Mouse (Mus musculus) MEL (cell line): Measurements from ENCODE around the gene Dnah7c. TPM values are rescaled to one million over a fixed set of nuclear protein-coding genes. Genes with fewer than 3 reads are reported as not detected.

ENCODE experiments used
- DNase-seq: peaks from one replicate; pipeline ENCODE4 v3.0.0; 2011; ENCODE audit warnings: low read depth, low spot score
- H3K27ac ChIP-seq: 2 replicates; pipeline ENCODE4 v1.5.1; 2012; ENCODE audit warnings: low read depth, mild to moderate bottlenecking, control low read depth, low read length, moderate library complexity; ENCODE audit not compliant: control insufficient read depth
- H3K27me3 ChIP-seq, 2 experiments: fragments of 150-350 bp in 1 of 2; sonication (generic) in 1 of 2; 2 replicates each; pipeline ENCODE4 v1.6.1; 2012; ENCODE audit warnings: low read length in 2 of 2, mild to moderate bottlenecking in 2 of 2, improper control_type of control experiment in 1 of 2, moderate library complexity in 1 of 2; ENCODE audit not compliant: insufficient read depth in 2 of 2, control insufficient read depth in 1 of 2
- H3K36me3 ChIP-seq, 2 experiments: 2 replicates each; pipeline ENCODE4 v1.6.1; 2012 to 2014; ENCODE audit warnings: low read length in 2 of 2, improper control_type of control experiment in 1 of 2, inconsistent platforms in 1 of 2, mild to moderate bottlenecking in 1 of 2; ENCODE audit not compliant: insufficient read depth in 2 of 2, control insufficient read depth in 1 of 2
- H3K4me1 ChIP-seq, 2 experiments: fragments of 150-350 bp in 1 of 2; sonication (generic) in 1 of 2; 2 replicates each; pipeline ENCODE4 v1.6.1; 2012; ENCODE audit warnings: low read length in 2 of 2, improper control_type of control experiment in 1 of 2, mild to moderate bottlenecking in 1 of 2; ENCODE audit not compliant: insufficient read depth in 2 of 2, control insufficient read depth in 1 of 2
- H3K4me3 ChIP-seq, 2 experiments: fragments of 150-350 bp in 1 of 2; sonication (generic) in 1 of 2; 2 replicates each; pipeline ENCODE4 v1.5.1; 2012; ENCODE audit warnings: low read depth in 2 of 2, low read length in 2 of 2, mild to moderate bottlenecking in 2 of 2, moderate library complexity in 2 of 2, control low read depth in 1 of 2, improper control_type of control experiment in 1 of 2; ENCODE audit not compliant: control insufficient read depth in 1 of 2, insufficient read depth in 1 of 2
- H3K79me2 ChIP-seq: 2 replicates; pipeline ENCODE4 v1.6.1; 2012; ENCODE audit warnings: mild to moderate bottlenecking, low read length, moderate library complexity; ENCODE audit not compliant: control insufficient read depth, poor library complexity, insufficient read depth
- H3K9ac ChIP-seq: 2 replicates; pipeline ENCODE4 v1.6.1; 2012; ENCODE audit warnings: low read depth, mild to moderate bottlenecking, control low read depth, low read length, moderate library complexity; ENCODE audit not compliant: control insufficient read depth, poor library complexity, severe bottlenecking
- H3K9me3 ChIP-seq: fragments of 150-350 bp; sonication (generic); replicated peaks from 2 replicates; pipeline ENCODE4 v1.6.1; 2012; ENCODE audit warnings: mild to moderate bottlenecking, low read length, improper control_type of control experiment, moderate library complexity; ENCODE audit not compliant: insufficient read depth
- CHD2 ChIP-seq: IDR thresholded peaks from 2 replicates; pipeline ENCODE4 v1.6.1; 2011; ENCODE audit warnings: low read length, improper control_type of control experiment
- CTCF ChIP-seq, 3 experiments: IDR thresholded peaks in 2 of 3; conservative IDR thresholded peaks in 1 of 3; 2 replicates each; pipeline ENCODE4 v1.5.1; 2011 to 2012; ENCODE audit warnings: low read length in 3 of 3, low read depth in 2 of 3, mild to moderate bottlenecking in 2 of 3, improper control_type of control experiment in 1 of 3, inconsistent platforms in 1 of 3, mixed read lengths in 1 of 3, moderate library complexity in 1 of 3; ENCODE audit not compliant: control insufficient read depth in 1 of 3, insufficient read depth in 1 of 3, poor library complexity in 1 of 3, severe bottlenecking in 1 of 3
- ELF1 ChIP-seq: IDR thresholded peaks from 2 replicates; pipeline ENCODE4 v1.6.1; 2014; ENCODE audit warnings: low read depth, mild to moderate bottlenecking, inconsistent platforms, low read length, improper control_type of control experiment, moderate library complexity
- GATA1 ChIP-seq: IDR thresholded peaks from 2 replicates; pipeline ENCODE4 v1.6.1; 2011; ENCODE audit warnings: low read depth, low read length, improper control_type of control experiment
- JUND ChIP-seq: IDR thresholded peaks from 2 replicates; pipeline ENCODE4 v1.6.1; 2011; ENCODE audit warnings: low read depth, mild to moderate bottlenecking, improper control_type of control experiment, low read length
- MAFK ChIP-seq: IDR thresholded peaks from 2 replicates; pipeline ENCODE4 v1.6.1; 2011; ENCODE audit warnings: low read depth, mild to moderate bottlenecking, low read length, improper control_type of control experiment, borderline replicate concordance
- MXI1 ChIP-seq: IDR thresholded peaks from 2 replicates; pipeline ENCODE4 v1.6.1; 2011; ENCODE audit warnings: mild to moderate bottlenecking, low read depth, low read length, improper control_type of control experiment
- MYB ChIP-seq: IDR thresholded peaks from 2 replicates; pipeline ENCODE4 v1.6.1; 2011; ENCODE audit warnings: mild to moderate bottlenecking, low read depth, low read length, improper control_type of control experiment
- NELFE ChIP-seq: IDR thresholded peaks from 2 replicates; pipeline ENCODE4 v1.6.1; 2011; ENCODE audit warnings: low read depth, low read length, improper control_type of control experiment
- NRF1 ChIP-seq: IDR thresholded peaks from 2 replicates; pipeline ENCODE4 v1.6.1; 2014; ENCODE audit warnings: low read depth, mild to moderate bottlenecking, inconsistent platforms, low read length, improper control_type of control experiment, moderate library complexity; ENCODE audit not compliant: poor library complexity, insufficient read depth, severe bottlenecking
- POLR2AphosphoS2 ChIP-seq: IDR thresholded peaks from 2 replicates; pipeline ENCODE4 v1.6.1; 2011; ENCODE audit warnings: low read length, improper control_type of control experiment
- POLR2AphosphoS5 ChIP-seq: IDR thresholded peaks from 2 replicates; pipeline ENCODE4 v1.6.1; 2012; ENCODE audit warnings: low read depth, borderline replicate concordance, mild to moderate bottlenecking, inconsistent platforms, low read length, moderate library complexity, mixed read lengths
- SIN3A ChIP-seq: IDR thresholded peaks from 2 replicates; pipeline ENCODE4 v1.6.1; 2012; ENCODE audit warnings: low read length, improper control_type of control experiment, inconsistent platforms
- USF1 ChIP-seq: IDR thresholded peaks from 2 replicates; pipeline ENCODE4 v1.6.1; 2014; ENCODE audit warnings: low read depth, mild to moderate bottlenecking, inconsistent platforms, low read length, improper control_type of control experiment, moderate library complexity
- ZKSCAN1 ChIP-seq: IDR thresholded peaks from 2 replicates; pipeline ENCODE4 v1.6.1; 2012; ENCODE audit warnings: low read depth, mild to moderate bottlenecking, inconsistent platforms, low read length, improper control_type of control experiment, moderate library complexity
- ZMIZ1 ChIP-seq: IDR thresholded peaks from 2 replicates; pipeline ENCODE4 v1.6.1; 2012; ENCODE audit warnings: low read depth, mild to moderate bottlenecking, inconsistent platforms, low read length, improper control_type of control experiment, moderate library complexity
- polyA plus RNA-seq, 2 experiments: library from polyadenylated mRNA; stranded (reverse) in 1 of 2; unstranded in 1 of 2; fragments of >175 nt in 1 of 2; fragments of >200 nt in 1 of 2; gene quantifications; 2 replicates each; pipeline versions ENCODE4 v1.2.1 to v1.2.4; 2012; ENCODE audit warnings: low replicate concordance in 2 of 2, low read depth in 1 of 2; ENCODE audit not compliant: insufficient read length in 2 of 2, insufficient read depth in 1 of 2, missing spikeins in 1 of 2
- total RNA-seq: library from RNA; depleted of rRNA; stranded (reverse); fragments of 300-350 nt; gene quantifications from 2 replicates; pipeline ENCODE4 v1.2.3, GENCODE M21; 2012

Dnah7c gene
- total and polyA plus RNA-seq, 3 experiments, result 0.01 TPM; not detected in 2

DNA sequence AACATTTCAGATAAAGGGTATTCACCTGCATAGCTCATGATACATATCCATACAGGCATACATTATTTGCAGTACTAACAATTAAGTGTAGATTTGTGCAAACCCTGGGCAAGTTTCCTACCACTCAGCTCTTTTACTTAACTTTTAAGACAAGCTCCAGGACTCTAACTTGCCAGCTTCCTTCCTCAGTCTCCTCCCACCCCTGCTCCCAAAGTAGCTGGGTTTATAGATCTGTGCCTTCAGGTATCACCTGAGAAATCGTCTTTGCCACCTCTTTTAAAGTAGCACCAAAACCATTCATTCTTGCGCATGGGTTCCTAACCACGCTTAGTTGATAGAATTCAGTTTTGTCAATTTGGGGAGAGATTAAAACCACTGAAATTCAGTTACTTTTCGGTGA lies 426.2 kb downstream of the Dnah7c start:
- 0 out of 4 replicates have a peak, but pooled peaks cover 0 to 3% of the 10 kb centered on the region in 2 experiments for H3K4me1 ChIP-seq
- DNase-seq, result peak; percentile 55
- TF ChIP-seq CTCF (IDR thresholded peaks at IDR 0.05 in 2 of 3, conservative IDR thresholded peaks at IDR 0.05 in 1 of 3; ENCODE audit: control insufficient read depth in 1 of 3, insufficient read depth in 1 of 3, low read depth in 2 of 3, low read length in 3 of 3, poor library complexity in 1 of 3, severe bottlenecking in 1 of 3) (no peak), MYB (no peak), ZKSCAN1 (no peak), MXI1 (no peak), CHD2 (no peak), ZMIZ1 (no peak), POLR2AphosphoS5 (no peak), USF1 (no peak), POLR2AphosphoS2 (no peak)
- H3K9me3 ChIP-seq, result no peaks in the 10 kb centered on the region
- no peak overlapping the region; a peak in 1 of 4 replicates for H3K4me3 ChIP-seq
- H3K9ac ChIP-seq, result peak overlapping the region; percentile 42
- H3K27me3 ChIP-seq, result no peaks in the 10 kb centered on the region
- H3K79me2 ChIP-seq, result peaks cover 15% of the 10 kb centered on the region
- H3K27ac ChIP-seq, result no peak overlapping the region; the same call in 1 of the 2 replicates
- H3K36me3 ChIP-seq, result peaks cover 0 to 21% of the 10 kb centered on the region in 2 experiments; a peak in 2 of 4 replicates

DNA sequence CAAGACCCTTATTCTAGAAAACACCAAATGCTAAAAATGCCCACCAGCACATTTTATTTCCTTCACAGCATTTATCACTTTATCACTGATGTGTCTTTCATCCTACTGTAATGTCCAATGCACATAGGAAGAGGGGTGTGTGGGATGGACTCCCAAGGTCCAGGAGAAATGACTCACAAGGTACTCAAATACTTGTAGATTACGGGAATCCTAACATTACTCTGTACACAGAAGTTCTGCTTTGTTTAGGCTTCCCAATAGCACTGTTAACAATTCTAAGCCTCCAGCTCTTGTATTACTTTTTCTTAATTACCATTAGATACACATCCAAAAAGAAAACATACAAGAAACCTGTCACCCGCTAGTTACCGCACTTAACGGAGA lies 426.8 kb downstream of the Dnah7c start:
- peaks cover 15% of the 10 kb centered on the region for H3K79me2 ChIP-seq
- no peaks in the 10 kb centered on the region for H3K27me3 ChIP-seq
- peak overlapping the region; percentile 48 for H3K27ac ChIP-seq
- no peak for TF ChIP-seq SIN3A
- no peak for TF ChIP-seq POLR2AphosphoS5
- TF ChIP-seq MYB, result no peak
- no peak for TF ChIP-seq JUND
- TF ChIP-seq ELF1, result no peak
- TF ChIP-seq NELFE, result no peak
- TF ChIP-seq GATA1, result no peak
- TF ChIP-seq NRF1, result no peak
- no peak for TF ChIP-seq MAFK
- TF ChIP-seq, all 39 proteins: peak for 0
- H3K9me3 ChIP-seq, result no peaks in the 10 kb centered on the region
- peak overlapping the region; percentile 54 to 62 for H3K4me3 ChIP-seq
- peak overlapping the region; percentile 97 for H3K9ac ChIP-seq
- DNase-seq, result no peak
- H3K36me3 ChIP-seq, result peaks cover 0 to 21% of the 10 kb centered on the region in 2 experiments; a peak in 2 of 4 replicates
- H3K4me1 ChIP-seq, result 0 out of 4 replicates have a peak, but pooled peaks cover 0 to 3% of the 10 kb centered on the region in 2 experiments
